Mouse (Mus musculus) C2C12 (cell line): ENCODE results near the gene Trim27. TPM values are rescaled to one million over a fixed set of nuclear protein-coding genes. Genes with fewer than 3 reads are reported as not detected.

Experiments used
- H3K27me3 ChIP-seq: one replicate; pipeline ENCODE4 v1.6.1; 2011; ENCODE audit not compliant: control insufficient read depth, insufficient read depth, insufficient read length
- H3K36me3 ChIP-seq: one replicate; pipeline ENCODE4 v1.6.1; 2011; ENCODE audit not compliant: control insufficient read depth, insufficient read depth
- H3K4me3 ChIP-seq: one replicate; pipeline ENCODE4 v1.5.1; 2011; ENCODE audit warnings: mild to moderate bottlenecking, control low read depth; ENCODE audit not compliant: poor library complexity, insufficient read depth, severe bottlenecking
- H3K79me2 ChIP-seq: one replicate; pipeline ENCODE4 v1.6.1; 2011; ENCODE audit not compliant: control insufficient read depth, insufficient read depth
- H3K79me3 ChIP-seq: one replicate; pipeline ENCODE4 v1.6.1; 2011; ENCODE audit warnings: low read depth, control low read depth
- H3ac ChIP-seq: one replicate; pipeline ENCODE3; 2011; ENCODE audit warnings: low read depth; ENCODE audit not compliant: control insufficient read depth, insufficient read length
- CEBPB ChIP-seq: IDR thresholded peaks from one replicate; pipeline ENCODE4 v1.6.1; 2011; ENCODE audit warnings: low read depth, mild to moderate bottlenecking, control low read depth, moderate library complexity
- CTCF ChIP-seq: IDR thresholded peaks from one replicate; pipeline ENCODE4 v1.5.1; 2011; ENCODE audit not compliant: control insufficient read depth, insufficient read depth, insufficient read length
- FOSL1 ChIP-seq: IDR thresholded peaks from one replicate; pipeline ENCODE4 v1.8.0; 2011; ENCODE audit warnings: mild to moderate bottlenecking, low read length; ENCODE audit not compliant: poor library complexity, insufficient read depth, severe bottlenecking
- MAX ChIP-seq: IDR thresholded peaks from one replicate; pipeline ENCODE4 v1.6.1; 2011; ENCODE audit warnings: mild to moderate bottlenecking, control low read depth
- MYOD1 ChIP-seq: IDR thresholded peaks from one replicate; pipeline ENCODE4 v1.6.1; 2011; ENCODE audit warnings: low read depth; ENCODE audit not compliant: control insufficient read depth, insufficient read length
- MYOG ChIP-seq: IDR thresholded peaks from one replicate; pipeline ENCODE4 v1.6.1; 2011; ENCODE audit not compliant: control insufficient read depth, insufficient read length; ENCODE audit errors: extremely low read depth
- USF1 ChIP-seq: IDR thresholded peaks from one replicate; pipeline ENCODE4 v1.6.1; 2011; ENCODE audit warnings: low read depth, mild to moderate bottlenecking, control low read depth, moderate library complexity
- polyA plus RNA-seq: library from polyadenylated mRNA; unstranded; fragments of >200 nt; fragmentation: generic; extraction: Trizol; gene quantifications from one replicate; pipeline ENCODE4 v1.2.1, GENCODE M21; 2012; ENCODE audit warnings: missing spikeins

Gene Trim27
- polyA plus RNA-seq, 1 experiment = 105 TPM

DNA sequence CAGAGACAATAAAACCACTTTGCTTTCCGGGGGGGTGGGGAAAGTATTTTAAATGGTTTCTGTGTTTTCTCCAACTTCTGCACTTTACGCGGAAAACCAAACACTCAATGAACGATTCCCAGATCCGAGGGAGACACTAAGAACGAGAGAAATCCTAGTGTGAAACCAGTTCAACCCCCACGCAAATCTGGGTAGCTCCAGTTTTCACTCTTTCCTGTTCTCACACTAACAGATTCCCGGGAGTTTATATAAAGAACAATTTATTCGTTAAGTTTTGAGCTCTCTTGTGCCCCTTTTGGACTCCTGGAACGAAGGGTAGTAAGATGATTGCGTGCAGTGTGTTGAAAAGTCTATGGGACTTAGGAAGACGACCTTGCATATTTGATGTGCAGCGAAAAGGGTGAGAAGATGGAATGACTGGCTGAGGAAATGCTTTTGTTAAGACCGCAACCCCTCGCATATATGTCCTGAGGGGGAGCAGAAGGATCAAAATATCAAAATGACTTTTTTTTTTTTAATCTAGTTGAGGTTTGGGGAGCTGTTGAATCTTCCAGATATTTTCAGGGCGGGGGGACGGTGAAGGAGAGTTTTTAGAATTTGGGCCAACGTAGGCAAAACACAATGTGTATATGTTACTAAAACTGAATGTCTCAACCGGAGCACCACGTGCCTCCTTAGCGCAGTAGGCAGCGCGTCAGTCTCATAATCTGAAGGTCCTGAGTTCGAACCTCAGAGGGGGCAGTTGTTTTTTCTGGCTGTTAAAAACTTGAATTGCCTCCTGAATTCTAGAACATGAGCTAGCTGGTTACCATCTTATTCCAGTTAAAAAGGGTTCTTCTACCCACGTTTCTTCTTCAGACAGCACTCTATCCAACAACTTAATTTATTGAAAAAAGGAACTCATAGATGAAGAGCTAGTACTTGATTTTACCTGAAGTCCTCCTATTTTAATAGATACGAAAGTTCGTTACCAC, 12.0 kb upstream of the Trim27 start:
- no peaks in the 10 kb centered on the region for H3K36me3 ChIP-seq
- TF ChIP-seq MYOG (no peak), CEBPB (no peak), FOSL1 (no peak), USF1 (peak; percentile 85), MYOD1 (no peak), CTCF (no peak)
- no peaks in the 10 kb centered on the region for H3K27me3 ChIP-seq
- H3K79me3 ChIP-seq = no peaks in the 10 kb centered on the region
- no peaks in the 10 kb centered on the region for H3K79me2 ChIP-seq
- H3ac ChIP-seq = peak overlapping the region; percentile 40
- peak overlapping the region; percentile 28 for H3K4me3 ChIP-seq

DNA sequence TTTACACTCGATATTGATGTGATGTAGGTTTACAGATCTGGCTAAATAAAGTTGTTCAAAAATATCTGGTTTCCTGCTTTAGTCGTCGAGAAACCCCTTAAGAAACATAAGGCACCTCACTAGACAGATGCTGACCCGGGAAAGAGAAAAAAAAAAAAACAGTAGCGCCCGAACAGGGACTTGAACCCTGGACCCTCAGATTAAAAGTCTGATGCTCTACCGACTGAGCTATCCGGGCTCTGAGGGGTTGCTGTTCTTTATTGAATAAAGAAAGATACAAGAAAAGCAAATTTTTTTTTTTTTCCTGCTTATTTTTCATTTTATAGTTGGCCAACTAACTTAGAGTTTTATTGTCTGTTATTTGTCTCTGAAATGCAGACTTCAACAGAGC, 11.3 kb upstream of the Trim27 start:
- no peaks in the 10 kb centered on the region for H3K79me2 ChIP-seq
- TF ChIP-seq MYOD1 (no peak), CEBPB (no peak), FOSL1 (no peak), MAX (no peak), MYOG (no peak), USF1 (no peak), CTCF (no peak)
- no peaks in the 10 kb centered on the region for H3K27me3 ChIP-seq

DNA sequence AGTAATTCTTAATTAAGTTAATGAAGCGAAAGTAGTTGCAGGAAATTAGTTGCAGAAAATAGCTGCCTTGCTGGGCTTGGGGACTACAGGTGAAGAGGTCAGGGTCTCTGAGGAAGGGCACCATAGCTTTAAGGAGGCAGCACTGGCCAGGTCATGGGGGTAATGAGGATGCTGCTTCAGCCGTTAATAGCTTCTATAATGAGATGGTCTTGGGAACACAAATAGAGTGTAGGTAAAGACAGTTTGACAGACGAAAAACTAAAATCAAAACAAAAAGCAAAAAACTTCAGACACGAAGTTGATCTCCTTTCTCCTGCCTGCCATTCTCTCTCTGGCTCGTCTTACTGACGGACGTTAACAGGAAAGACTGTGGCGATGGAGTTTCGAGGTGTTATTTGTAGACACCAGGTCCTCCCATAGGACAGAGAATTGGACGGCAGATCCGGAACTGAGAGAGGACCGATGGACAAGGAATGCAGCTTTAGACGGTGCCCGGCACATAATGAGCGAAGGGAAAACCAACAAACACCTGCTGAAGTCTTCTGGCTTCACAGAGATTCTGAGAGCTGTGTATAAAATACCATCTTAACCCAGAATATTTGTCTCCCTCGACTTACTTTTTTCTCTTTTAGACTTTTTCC, 10.8 kb upstream of the Trim27 start:
- no peak for TF ChIP-seq MYOD1
- TF ChIP-seq MAX = no peak
- peak overlapping the region; percentile 29 for H3K4me3 ChIP-seq
- no peaks in the 10 kb centered on the region for H3K36me3 ChIP-seq
- no peaks in the 10 kb centered on the region for H3K27me3 ChIP-seq
- H3ac ChIP-seq = peak overlapping the region; percentile 40
- no peaks in the 10 kb centered on the region for H3K79me2 ChIP-seq
- no peaks in the 10 kb centered on the region for H3K79me3 ChIP-seq

More for the DNA sequence above, 11.3 kb upstream of the Trim27 start:
- H3K79me3 ChIP-seq = no peaks in the 10 kb centered on the region
- H3ac ChIP-seq = no peak overlapping the region
- H3K4me3 ChIP-seq = peak overlapping the region; percentile 29
- no peaks in the 10 kb centered on the region for H3K36me3 ChIP-seq

DNA sequence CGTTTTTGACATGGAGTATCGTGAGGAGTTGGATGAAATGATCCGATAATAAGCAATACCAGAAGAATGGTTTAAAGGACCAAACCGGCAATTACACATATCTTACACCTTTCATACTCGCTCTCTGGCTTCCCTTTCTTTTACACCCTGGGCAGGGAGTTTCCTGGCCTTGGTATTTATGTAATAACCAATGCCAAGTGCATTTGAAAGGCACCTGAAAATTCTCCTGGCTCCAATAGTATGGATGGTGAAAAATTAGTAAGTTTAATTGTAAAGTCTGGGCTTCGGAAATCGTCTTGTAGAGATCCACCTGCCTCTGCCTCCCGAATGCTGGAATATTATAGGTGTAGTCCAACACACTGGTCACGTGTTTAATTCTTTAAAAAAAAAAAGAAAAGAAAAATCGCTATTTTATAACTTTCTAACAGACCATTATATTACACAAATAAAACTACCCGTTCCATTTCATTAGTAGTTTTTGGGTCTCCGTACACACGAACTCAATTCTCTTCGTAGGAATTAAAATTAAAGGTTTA, 10.1 kb upstream of the Trim27 start:
- Histone ChIP-seq H3K27me3 (no peaks in the 10 kb centered on the region), H3K36me3 (no peaks in the 10 kb centered on the region), H3K79me2 (no peaks in the 10 kb centered on the region), H3K79me3 (no peaks in the 10 kb centered on the region), H3K4me3 (peak overlapping the region; percentile 29), H3ac (no peak overlapping the region)
- TF ChIP-seq USF1 (peak; percentile 77), CEBPB (no peak)

DNA sequence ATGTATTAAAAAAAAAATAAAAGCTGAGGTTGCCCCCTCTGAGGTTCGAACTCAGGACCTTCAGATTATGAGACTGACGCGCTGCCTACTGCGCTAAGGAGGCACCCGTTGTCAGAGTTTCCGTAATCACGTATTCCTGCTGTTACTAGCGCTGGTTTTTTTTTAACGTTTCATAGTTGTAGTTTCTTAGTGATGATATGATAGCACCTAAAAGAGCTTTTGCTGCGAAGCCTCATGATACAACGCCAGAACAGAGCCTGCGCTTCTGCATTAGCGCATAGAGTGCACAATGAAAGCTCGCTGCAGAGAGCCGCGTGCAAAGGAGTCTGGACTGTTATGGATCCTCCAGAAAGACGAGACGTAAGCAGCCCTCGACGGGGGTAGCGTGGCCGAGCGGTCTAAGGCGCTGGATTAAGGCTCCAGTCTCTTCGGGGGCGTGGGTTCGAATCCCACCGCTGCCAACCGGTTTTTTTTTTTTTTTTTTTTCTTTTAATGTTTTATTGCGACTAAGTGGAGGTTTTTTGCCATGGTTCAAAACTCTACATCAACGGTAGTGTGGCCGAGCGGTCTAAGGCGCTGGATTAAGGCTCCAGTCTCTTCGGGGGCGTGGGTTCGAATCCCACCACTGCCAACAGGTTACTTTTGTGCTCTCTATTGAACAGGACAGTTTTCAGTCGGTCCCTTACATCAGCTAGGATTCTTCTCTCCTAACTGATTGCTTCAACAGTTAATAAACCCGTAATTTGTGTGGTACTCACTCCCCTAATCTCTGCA, 9.4 kb upstream of the Trim27 start:
- H3K79me2 ChIP-seq = no peaks in the 10 kb centered on the region
- no peaks in the 10 kb centered on the region for H3K36me3 ChIP-seq
- TF ChIP-seq FOSL1 = no peak
- TF ChIP-seq CTCF = no peak
- TF ChIP-seq CEBPB = peak; percentile 1
- H3K79me3 ChIP-seq = no peaks in the 10 kb centered on the region
- peak overlapping the region; percentile 29 for H3K4me3 ChIP-seq
- no peaks in the 10 kb centered on the region for H3K27me3 ChIP-seq
- H3ac ChIP-seq = no peak overlapping the region
